Mouse (Mus musculus) liver, embryonic 11.5 days (tissue): ENCODE results near the gene Wdpcp. TPM values are rescaled to one million over a fixed set of nuclear protein-coding genes. Genes with fewer than 3 reads are reported as not detected.
A peak's percentile ranks its signal among the peaks of the same experiment; 100 is the strongest.

Experiments used
- ATAC-seq: fragments of 200-750 bp; cut with Nextera tagmentation; replicated peaks from 2 replicates; pipeline ENCODE4 v1.8.0; 2017; ENCODE audit warnings: moderate number of reproducible peaks, mild to moderate bottlenecking, moderate TSS enrichment, moderate library complexity; ENCODE audit not compliant: low FRiP score
- DNase-seq: peaks from one replicate; pipeline ENCODE4 v3.0.0-alpha.2; 2017; ENCODE audit warnings: low spot score
- H3K27ac ChIP-seq: fragments of 300-500 bp; sonication (generic); 2 replicates; pipeline ENCODE4 v1.5.1; 2014; ENCODE audit warnings: mild to moderate bottlenecking, low read depth, low read length, control low read depth
- H3K27me3 ChIP-seq: fragments of 300-500 bp; sonication (generic); replicated peaks from 2 replicates; pipeline ENCODE4 v1.6.1; 2014; ENCODE audit warnings: low read length, mixed read lengths; ENCODE audit not compliant: control insufficient read depth, insufficient read depth
- H3K36me3 ChIP-seq: fragments of 300-500 bp; sonication (generic); 2 replicates; pipeline ENCODE4 v1.6.1; 2014; ENCODE audit warnings: mild to moderate bottlenecking, low read length, moderate library complexity, mixed read lengths; ENCODE audit not compliant: control insufficient read depth, insufficient read depth
- H3K4me1 ChIP-seq: fragments of 300-500 bp; sonication (generic); replicated peaks from 2 replicates; pipeline ENCODE4 v1.6.1; 2014; ENCODE audit warnings: low read length, mixed read lengths; ENCODE audit not compliant: control insufficient read depth, insufficient read depth
- H3K4me2 ChIP-seq: fragments of 300-500 bp; sonication (generic); 2 replicates; pipeline ENCODE4 v1.6.1; 2014; ENCODE audit warnings: mild to moderate bottlenecking, control low read depth, moderate library complexity
- H3K4me3 ChIP-seq: fragments of 300-500 bp; sonication (generic); 2 replicates; pipeline ENCODE4 v1.5.1; 2014; ENCODE audit warnings: low read depth, low read length, control low read depth
- H3K9ac ChIP-seq: fragments of 300-500 bp; sonication (generic); 2 replicates; pipeline ENCODE4 v1.6.1; 2014; ENCODE audit warnings: low read depth, low read length, control low read depth
- H3K9me3 ChIP-seq: fragments of 300-500 bp; sonication (generic); 2 replicates; pipeline ENCODE4 v1.6.1; 2016; ENCODE audit warnings: low read length, inconsistent platforms, mixed read lengths; ENCODE audit not compliant: control insufficient read depth
- WGBS: fragments of 180-500 bp; shearing (Covaris S2); extraction: QIAGEN DNeasy Blood & Tissue Kit; methylation state at CpG from one replicate; pipeline ENCODE4 v1.1.7; 2014; 5-methylcytosine and 5-hydroxymethylcytosine counted together
- polyA plus RNA-seq: library from polyadenylated mRNA; unstranded; fragments of >200 nt; fragmentation: Nextera tagmentation; extraction: Ambion mirVana; gene quantifications from 2 replicates; pipeline ENCODE4 v1.2.1, GENCODE M21; 2014

Gene Wdpcp
- polyA plus RNA-seq, 1 experiment from 2014 or later, result 3.7 TPM

- ATAC-seq (no peak), DNase-seq (no peak)
- Histone ChIP-seq H3K36me3 (no peaks in the 10 kb centered on the region), H3K4me3 (no peak overlapping the region), H3K27ac (no peak overlapping the region), H3K4me2 (no peak overlapping the region), H3K4me1 (no peaks in the 10 kb centered on the region), H3K9ac (no peak overlapping the region), H3K9me3 (no peaks in the 10 kb centered on the region), H3K27me3 (no peaks in the 10 kb centered on the region)
- WGBS, result 74% methylated on average over 6 of the region's 6 CpGs
Measured at GRCm38 (mm10) chr11:21735272-21735671, 163.2 kb downstream of the Wdpcp start.

- ATAC-seq, result peak; percentile 67
- 60% methylated on average over 4 of the region's 4 CpGs for WGBS
Measured at GRCm38 (mm10) chr11:21749487-21749886, 177.5 kb downstream of the Wdpcp start.

GRCm38 (mm10) chr11:21763201-21763600 lies 191.2 kb downstream of the Wdpcp start:
- ATAC-seq, result no peak

More at GRCm38 (mm10) chr11:21749487-21749886, 177.5 kb downstream of the Wdpcp start:
- DNase-seq, result no peak
- no peak overlapping the region for H3K9ac ChIP-seq
- H3K4me2 ChIP-seq, result no peak overlapping the region
- no peaks in the 10 kb centered on the region for H3K27me3 ChIP-seq
- H3K36me3 ChIP-seq, result no peaks in the 10 kb centered on the region
- no peak overlapping the region for H3K27ac ChIP-seq
- 0 out of 2 replicates have a peak, but pooled peaks cover 3% of the 10 kb centered on the region for H3K4me1 ChIP-seq
- H3K4me3 ChIP-seq, result no peak overlapping the region
- no peaks in the 10 kb centered on the region for H3K9me3 ChIP-seq

DNA sequence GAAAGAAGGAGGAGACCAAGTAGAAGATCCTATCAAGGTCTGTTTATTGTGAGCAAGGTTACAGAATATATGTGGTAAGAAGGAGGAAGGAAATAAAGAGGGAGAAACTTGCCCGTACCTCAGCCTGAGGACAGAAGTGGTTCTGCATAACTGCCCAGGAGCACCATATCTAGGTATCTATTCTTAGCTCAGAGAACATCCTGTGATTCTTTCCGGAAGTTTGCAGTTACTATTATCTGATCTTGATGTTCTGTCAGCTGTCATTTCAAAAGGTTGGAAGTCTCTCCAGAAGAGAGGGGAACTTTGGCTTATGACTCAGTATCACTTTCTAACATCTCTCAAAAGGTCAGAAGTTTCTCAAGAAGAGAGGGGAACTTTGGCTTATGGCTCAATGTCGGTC lies 216.8 kb downstream of the Wdpcp start:
- DNase-seq (no peak), ATAC-seq (no peak)
- no peaks in the 10 kb centered on the region for H3K27me3 ChIP-seq
- H3K36me3 ChIP-seq, result no peaks in the 10 kb centered on the region
- H3K9ac ChIP-seq, result no peak overlapping the region
- H3K4me1 ChIP-seq, result no peaks in the 10 kb centered on the region
- no peak overlapping the region for H3K27ac ChIP-seq
- no peaks in the 10 kb centered on the region for H3K9me3 ChIP-seq
- H3K4me2 ChIP-seq, result no peak overlapping the region
- H3K4me3 ChIP-seq, result no peak overlapping the region
- WGBS, result 58% methylated on average over 3 of the region's 3 CpGs

More at GRCm38 (mm10) chr11:21763201-21763600, 191.2 kb downstream of the Wdpcp start:
- H3K4me3 ChIP-seq, result no peak overlapping the region
- no peak overlapping the region for H3K9ac ChIP-seq
- H3K27ac ChIP-seq, result no peak overlapping the region
- no peaks in the 10 kb centered on the region for H3K4me1 ChIP-seq
- no peaks in the 10 kb centered on the region for H3K27me3 ChIP-seq
- no peaks in the 10 kb centered on the region for H3K36me3 ChIP-seq
- H3K9me3 ChIP-seq, result no peaks in the 10 kb centered on the region
- no peak overlapping the region for H3K4me2 ChIP-seq
- no peak for DNase-seq
- WGBS, result 91% methylated on average over 4 of the region's 4 CpGs

- no peaks in the 10 kb centered on the region for H3K27me3 ChIP-seq
- H3K9ac ChIP-seq, result no peak overlapping the region
- H3K4me3 ChIP-seq, result no peak overlapping the region
- H3K9me3 ChIP-seq, result no peaks in the 10 kb centered on the region
- no peak overlapping the region for H3K4me2 ChIP-seq
- 93% methylated on average over 3 of the region's 3 CpGs for WGBS
- no peaks in the 10 kb centered on the region for H3K4me1 ChIP-seq
- DNase-seq, result no peak
- no peak overlapping the region for H3K27ac ChIP-seq
- ATAC-seq, result no peak
- no peaks in the 10 kb centered on the region for H3K36me3 ChIP-seq
Measured at GRCm38 (mm10) chr11:21824941-21825340, 252.9 kb downstream of the Wdpcp start.

GRCm38 (mm10) chr11:21826521-21826920 lies 254.5 kb downstream of the Wdpcp start:
- Histone ChIP-seq H3K27ac (no peak overlapping the region), H3K9me3 (no peaks in the 10 kb centered on the region), H3K4me2 (no peak overlapping the region), H3K4me3 (no peak overlapping the region), H3K36me3 (no peaks in the 10 kb centered on the region), H3K4me1 (no peaks in the 10 kb centered on the region), H3K9ac (no peak overlapping the region), H3K27me3 (no peaks in the 10 kb centered on the region)
- ATAC-seq (no peak), DNase-seq (no peak)
- WGBS, result 78% methylated on average over 1 of the region's 1 CpGs

GRCm38 (mm10) chr11:21847040-21847439 lies 275.0 kb downstream of the Wdpcp start:
- Histone ChIP-seq H3K9me3 (no peaks in the 10 kb centered on the region), H3K36me3 (no peaks in the 10 kb centered on the region), H3K27me3 (no peaks in the 10 kb centered on the region), H3K4me3 (no peak overlapping the region), H3K4me1 (no peaks in the 10 kb centered on the region), H3K4me2 (no peak overlapping the region), H3K27ac (no peak overlapping the region), H3K9ac (no peak overlapping the region)
- no peak for ATAC-seq
- no peak for DNase-seq
- 91% methylated on average over 2 of the region's 2 CpGs for WGBS

GRCm38 (mm10) chr11:21864000-21864399 lies 292.0 kb downstream of the Wdpcp start:
- 73% methylated on average over 6 of the region's 6 CpGs for WGBS
- no peaks in the 10 kb centered on the region for H3K4me1 ChIP-seq
- no peak overlapping the region for H3K9ac ChIP-seq
- H3K36me3 ChIP-seq, result no peaks in the 10 kb centered on the region
- H3K9me3 ChIP-seq, result no peaks in the 10 kb centered on the region
- no peak overlapping the region for H3K4me3 ChIP-seq
- H3K27ac ChIP-seq, result no peak overlapping the region
- no peaks in the 10 kb centered on the region for H3K27me3 ChIP-seq
- no peak overlapping the region for H3K4me2 ChIP-seq
- ATAC-seq, result no peak
- DNase-seq, result no peak

- no peaks in the 10 kb centered on the region for H3K4me1 ChIP-seq
- ATAC-seq, result no peak
- no peak for DNase-seq
- no peaks in the 10 kb centered on the region for H3K9me3 ChIP-seq
- no peak overlapping the region for H3K9ac ChIP-seq
- no peaks in the 10 kb centered on the region for H3K36me3 ChIP-seq
- no peak overlapping the region for H3K4me2 ChIP-seq
- no peak overlapping the region for H3K4me3 ChIP-seq
- WGBS, result 82% methylated on average over 6 of the region's 6 CpGs
- no peak overlapping the region for H3K27ac ChIP-seq
- H3K27me3 ChIP-seq, result no peaks in the 10 kb centered on the region
Measured at GRCm38 (mm10) chr11:21864516-21864915, 292.5 kb downstream of the Wdpcp start.
